Mouse (Mus musculus): ENCODE data around the gene Ube2o. TPM values are rescaled to one million over a fixed set of nuclear protein-coding genes. Genes with fewer than 3 reads are reported as not detected.
"Not testable (repeated sequence)": the region's sequence is repeated elsewhere in the genome, so short reads cannot be mapped to it uniquely, and the experiment has no call there.

The Ube2o gene
- polyA plus RNA-seq, 1 experiment from 2014 or later = 9.8 TPM

- no peak overlapping the region for H3K4me3 ChIP-seq (ENCODE audit: low read depth, low read length)
- no peaks in the 10 kb centered on the region for H3K36me3 ChIP-seq (ENCODE audit: control insufficient read depth, insufficient read depth, low read length)
- no peak for ATAC-seq (replicated peaks; ENCODE audit: low FRiP score, low TSS enrichment, low read depth)
- no peaks in the 10 kb centered on the region for H3K27me3 ChIP-seq (replicated peaks; ENCODE audit: control insufficient read depth, insufficient read depth, low read length)
- peaks cover 6% of the 10 kb centered on the region; the same call in 1 of the 2 replicates for H3K4me1 ChIP-seq (replicated peaks; ENCODE audit: control insufficient read depth, insufficient read depth, low read length)
- DNase-seq (ENCODE audit: low spot score) = no peak
- no peaks in the 10 kb centered on the region for H3K9me3 ChIP-seq (ENCODE audit: control insufficient read depth, low read length)
- no peak overlapping the region for H3K4me2 ChIP-seq (ENCODE audit: low read length)
- WGBS = 83% methylated on average over 4 of the region's 4 CpGs
- H3K27ac ChIP-seq (ENCODE audit: low read depth) = no peak overlapping the region
- no peak overlapping the region for H3K9ac ChIP-seq (ENCODE audit: low read length)
These were observed 83.9 kb downstream of the Ube2o start for GRCm38 (mm10) chr11:116497313-116497712.

GRCm38 (mm10) chr11:116494474-116495174 lies 86.6 kb downstream of the Ube2o start:
- 31% methylated on average over 13 of the region's 13 CpGs for WGBS
- peak; percentile 67 for DNase-seq (ENCODE audit: low spot score)
- Histone ChIP-seq H3K27ac (ENCODE audit: low read depth) (peak overlapping the region; percentile 84), H3K9ac (ENCODE audit: low read length) (no peak overlapping the region), H3K4me1 (replicated peaks; ENCODE audit: control insufficient read depth, insufficient read depth, low read length) (peaks cover 6% of the 10 kb centered on the region; the same call in 1 of the 2 replicates), H3K36me3 (ENCODE audit: control insufficient read depth, insufficient read depth, low read length) (no peaks in the 10 kb centered on the region), H3K4me3 (ENCODE audit: low read depth, low read length) (no peak overlapping the region), H3K4me2 (ENCODE audit: low read length) (0 out of 2 replicates have a peak overlapping the region, but pooled peaks have one; percentile 9), H3K9me3 (ENCODE audit: control insufficient read depth, low read length) (no peaks in the 10 kb centered on the region), H3K27me3 (replicated peaks; ENCODE audit: control insufficient read depth, insufficient read depth, low read length) (no peaks in the 10 kb centered on the region)
- ATAC-seq (replicated peaks; ENCODE audit: low FRiP score, low TSS enrichment, low read depth) = no peak

- Histone ChIP-seq H3K27ac (ENCODE audit: low read depth) (peak within 1 kb of the TSS; percentile 84), H3K36me3 (ENCODE audit: control insufficient read depth, insufficient read depth, low read length) (no peaks in the 10 kb centered on the region), H3K9ac (ENCODE audit: low read length) (no peak within 1 kb of the TSS), H3K27me3 (replicated peaks; ENCODE audit: control insufficient read depth, insufficient read depth, low read length) (no peaks in the 10 kb centered on the region), H3K4me3 (ENCODE audit: low read depth, low read length) (no peak within 1 kb of the TSS), H3K4me1 (replicated peaks; ENCODE audit: control insufficient read depth, insufficient read depth, low read length) (peaks cover 10% of the 10 kb centered on the region; the same call in 1 of the 2 replicates), H3K4me2 (ENCODE audit: low read length) (0 out of 2 replicates have a peak within 1 kb of the TSS, but pooled peaks have one; percentile 9), H3K9me3 (ENCODE audit: control insufficient read depth, low read length) (no peaks in the 10 kb centered on the region)
- no peak for ATAC-seq (replicated peaks; ENCODE audit: low FRiP score, low TSS enrichment, low read depth)
- peak; percentile 65 for DNase-seq (ENCODE audit: low spot score)
- 37% methylated on average over 4 of the region's 4 CpGs for WGBS
These were observed 87.4 kb downstream of the Ube2o start, which contains the start of gene Prpsap1 for GRCm38 (mm10) chr11:116493795-116494252. Prpsap1 (minus strand) TSS chr11:116494202.

- Histone ChIP-seq H3K9me3 (ENCODE audit: control insufficient read depth, low read length) (no peaks in the 10 kb centered on the region), H3K9ac (ENCODE audit: low read length) (no peak overlapping the region), H3K27ac (ENCODE audit: low read depth) (no peak overlapping the region), H3K36me3 (ENCODE audit: control insufficient read depth, insufficient read depth, low read length) (no peaks in the 10 kb centered on the region), H3K4me2 (ENCODE audit: low read length) (no peak overlapping the region), H3K4me1 (replicated peaks; ENCODE audit: control insufficient read depth, insufficient read depth, low read length) (peaks cover 12% of the 10 kb centered on the region; the same call in 1 of the 2 replicates), H3K27me3 (replicated peaks; ENCODE audit: control insufficient read depth, insufficient read depth, low read length) (no peaks in the 10 kb centered on the region), H3K4me3 (ENCODE audit: low read depth, low read length) (no peak overlapping the region)
- DNase-seq (ENCODE audit: low spot score) = no peak
- no peak for ATAC-seq (replicated peaks; ENCODE audit: low FRiP score, low TSS enrichment, low read depth)
- WGBS = 77% methylated on average over 5 of the region's 5 CpGs
These were observed 88.1 kb downstream of the Ube2o start for GRCm38 (mm10) chr11:116493191-116493590.

- H3K4me1 ChIP-seq (replicated peaks; ENCODE audit: control insufficient read depth, insufficient read depth, low read length) = peaks cover 12% of the 10 kb centered on the region; the same call in 1 of the 2 replicates
- not testable (repeated sequence) for H3K9me3 ChIP-seq (ENCODE audit: control insufficient read depth, low read length); H3K4me3 ChIP-seq (ENCODE audit: low read depth, low read length); H3K9ac ChIP-seq (ENCODE audit: low read length); ATAC-seq (replicated peaks; ENCODE audit: low FRiP score, low TSS enrichment, low read depth); H3K4me2 ChIP-seq (ENCODE audit: low read length); H3K36me3 ChIP-seq (ENCODE audit: control insufficient read depth, insufficient read depth, low read length); H3K27ac ChIP-seq (ENCODE audit: low read depth); DNase-seq (ENCODE audit: low spot score); H3K27me3 ChIP-seq (replicated peaks; ENCODE audit: control insufficient read depth, insufficient read depth, low read length)
- WGBS = 100% methylated on average over 1 of the region's 1 CpGs
These were observed 88.7 kb downstream of the Ube2o start for GRCm38 (mm10) chr11:116492507-116492906.

- no peak for DNase-seq (ENCODE audit: low spot score)
- peak overlapping the region; percentile 70 for H3K4me2 ChIP-seq (ENCODE audit: low read length)
- H3K9me3 ChIP-seq (ENCODE audit: control insufficient read depth, low read length) = no peaks in the 10 kb centered on the region
- WGBS = 68% methylated on average over 6 of the region's 6 CpGs
- peak overlapping the region; percentile 92 for H3K27ac ChIP-seq (ENCODE audit: low read depth)
- no peaks in the 10 kb centered on the region for H3K27me3 ChIP-seq (replicated peaks; ENCODE audit: control insufficient read depth, insufficient read depth, low read length)
- H3K36me3 ChIP-seq (ENCODE audit: control insufficient read depth, insufficient read depth, low read length) = peaks cover 14% of the 10 kb centered on the region
- no peak overlapping the region for H3K4me3 ChIP-seq (ENCODE audit: low read depth, low read length)
- ATAC-seq (replicated peaks; ENCODE audit: low FRiP score, low TSS enrichment, low read depth) = no peak
- peaks cover 12% of the 10 kb centered on the region; the same call in 1 of the 2 replicates for H3K4me1 ChIP-seq (replicated peaks; ENCODE audit: control insufficient read depth, insufficient read depth, low read length)
- H3K9ac ChIP-seq (ENCODE audit: low read length) = no peak overlapping the region
These were observed 89.9 kb downstream of the Ube2o start for GRCm38 (mm10) chr11:116491338-116491737.

GRCm38 (mm10) chr11:116490232-116491107 lies 90.8 kb downstream of the Ube2o start:
- peak overlapping the region; percentile 87 for H3K4me3 ChIP-seq (ENCODE audit: low read depth, low read length)
- H3K36me3 ChIP-seq (ENCODE audit: control insufficient read depth, insufficient read depth, low read length) = peaks cover 23% of the 10 kb centered on the region
- H3K9me3 ChIP-seq (ENCODE audit: control insufficient read depth, low read length) = no peaks in the 10 kb centered on the region
- peak overlapping the region; percentile 92 for H3K27ac ChIP-seq (ENCODE audit: low read depth)
- peak overlapping the region; percentile 95 for H3K9ac ChIP-seq (ENCODE audit: low read length)
- no peaks in the 10 kb centered on the region for H3K27me3 ChIP-seq (replicated peaks; ENCODE audit: control insufficient read depth, insufficient read depth, low read length)
- peak overlapping the region; percentile 70 for H3K4me2 ChIP-seq (ENCODE audit: low read length)
- under 1% methylated on average over 62 of the region's 62 CpGs for WGBS
- H3K4me1 ChIP-seq (replicated peaks; ENCODE audit: control insufficient read depth, insufficient read depth, low read length) = peaks cover 12% of the 10 kb centered on the region; the same call in 1 of the 2 replicates
- ATAC-seq (replicated peaks; ENCODE audit: low FRiP score, low TSS enrichment, low read depth) = peak; percentile 90
- DNase-seq (ENCODE audit: low spot score) = peak; percentile 98

DNA sequence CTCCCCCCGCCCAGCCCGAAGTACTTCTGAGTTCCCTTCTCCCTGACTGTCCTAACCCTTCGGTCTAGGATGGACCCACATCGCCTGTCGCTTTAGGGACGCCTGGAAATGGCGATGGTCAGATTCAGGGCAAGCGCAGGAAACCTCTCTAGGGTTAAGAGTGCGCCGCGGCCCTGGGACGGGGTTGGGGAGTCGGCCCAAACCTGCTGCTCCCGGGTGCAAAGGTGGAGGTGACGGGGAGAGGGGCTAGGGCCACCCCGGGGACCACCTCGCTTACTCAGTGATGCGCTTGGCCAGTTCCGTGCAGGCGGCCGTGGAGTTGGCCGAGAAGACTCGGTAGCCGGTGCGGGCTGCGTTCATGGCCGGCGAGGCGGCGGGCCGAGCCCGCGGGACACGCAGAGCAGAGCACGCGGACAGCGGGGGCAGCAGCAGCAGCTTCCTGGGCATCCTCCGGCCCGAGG lies 91.4 kb downstream of the Ube2o start:
- ATAC-seq (replicated peaks; ENCODE audit: low FRiP score, low TSS enrichment, low read depth) (peak; percentile 37), DNase-seq (ENCODE audit: low spot score) (peak; percentile 82)
- Histone ChIP-seq H3K27me3 (replicated peaks; ENCODE audit: control insufficient read depth, insufficient read depth, low read length) (no peaks in the 10 kb centered on the region), H3K4me2 (ENCODE audit: low read length) (peak overlapping the region; percentile 70), H3K4me1 (replicated peaks; ENCODE audit: control insufficient read depth, insufficient read depth, low read length) (peaks cover 6% of the 10 kb centered on the region; the same call in 1 of the 2 replicates), H3K9me3 (ENCODE audit: control insufficient read depth, low read length) (no peaks in the 10 kb centered on the region), H3K36me3 (ENCODE audit: control insufficient read depth, insufficient read depth, low read length) (peaks cover 30% of the 10 kb centered on the region), H3K4me3 (ENCODE audit: low read depth, low read length) (peak overlapping the region; percentile 87), H3K9ac (ENCODE audit: low read length) (peak overlapping the region; percentile 95), H3K27ac (ENCODE audit: low read depth) (peak overlapping the region; percentile 92)
- under 1% methylated on average over 39 of the region's 39 CpGs for WGBS

Data from intestine, embryonic 14.5 days (tissue).